Mouse (Mus musculus) adrenal gland, adult 8-10 months (tissue): ENCODE measurements around the gene Golm1. TPM values are rescaled to one million over a fixed set of nuclear protein-coding genes. Genes with fewer than 3 reads are reported as not detected.

Source experiments
- DNase-seq: peaks from one replicate; pipeline ENCODE4 v3.0.0; 2022
- total RNA-seq, 4 experiments: library from RNA; stranded (reverse); gene quantifications; 2 replicates each; pipeline ENCODE4 v1.2.4; 2022

Golm1 gene
- total RNA-seq, 4 experiments from 2014 or later = 7.1 to 10.2 (median 8.1) TPM

- no peak for DNase-seq
These were observed 962 bp upstream of the Golm1 start for GRCm38 (mm10) chr13:59676316-59677229.

DNA sequence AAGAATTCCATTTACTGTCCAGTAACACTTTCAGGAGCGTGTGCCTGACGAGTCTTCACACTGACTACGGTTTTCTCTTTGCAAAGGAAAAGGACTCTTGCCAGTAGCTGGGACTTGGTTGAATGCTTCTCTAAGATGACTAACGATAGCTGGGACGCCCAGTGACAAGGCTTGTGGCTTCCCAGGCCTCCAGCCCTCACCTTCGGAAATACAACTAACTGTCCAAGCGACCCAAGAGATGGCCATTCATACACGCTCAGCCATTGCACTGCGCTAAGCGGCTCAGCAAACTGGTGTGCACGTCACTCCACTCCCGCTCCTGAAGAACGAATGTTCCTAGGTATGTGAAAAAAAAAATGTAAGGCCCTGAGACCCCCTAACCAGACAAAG, 855 bp downstream of the Golm1 start:
- DNase-seq = no peak

GRCm38 (mm10) chr13:59674215-59674614, 1.4 kb downstream of the Golm1 start:
- no peak for DNase-seq

- DNase-seq = no peak
These were observed 2.0 kb downstream of the Golm1 start for GRCm38 (mm10) chr13:59673597-59673996.

GRCm38 (mm10) chr13:59672248-59672647, 3.4 kb downstream of the Golm1 start:
- DNase-seq = no peak

DNA sequence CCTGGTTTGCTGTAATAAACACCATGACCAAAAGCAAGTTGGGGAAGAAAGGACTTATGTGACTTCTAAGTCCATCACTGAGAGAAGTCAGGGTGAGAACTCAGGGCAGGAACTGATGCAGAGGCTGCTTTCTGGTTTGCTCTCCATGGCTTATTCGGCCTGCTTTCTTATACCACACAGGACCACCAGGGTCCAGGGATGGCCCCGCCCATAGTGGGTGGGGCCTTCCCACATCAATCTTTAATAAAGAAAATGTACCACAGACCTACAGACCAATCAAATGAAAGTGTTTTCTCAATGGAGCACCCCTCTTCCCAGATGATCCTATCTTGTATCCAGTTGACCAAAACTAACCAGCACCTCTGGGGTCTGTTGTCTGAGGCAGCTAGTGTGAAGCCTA, 4.1 kb downstream of the Golm1 start:
- no peak for DNase-seq

DNA sequence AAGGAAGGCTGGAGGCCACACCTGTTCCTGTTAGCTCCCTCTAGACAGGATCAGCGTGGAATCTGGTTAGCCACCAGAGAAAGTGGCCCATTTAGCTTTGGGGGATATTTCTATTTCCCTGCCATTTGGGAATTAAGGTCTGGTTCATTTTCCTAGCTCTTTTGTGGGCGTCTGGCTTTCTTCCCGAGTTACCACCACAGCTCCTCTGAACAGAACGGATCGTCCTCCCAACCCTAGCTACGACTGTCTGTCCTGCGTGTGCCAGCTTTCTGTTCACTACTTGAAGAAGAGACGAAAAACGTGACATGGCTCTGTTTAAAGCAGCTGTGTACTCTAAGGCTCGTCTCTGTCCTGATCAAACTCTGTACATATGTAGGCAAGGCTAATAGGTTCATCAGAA, 5.7 kb downstream of the Golm1 start:
- no peak for DNase-seq

- no peak for DNase-seq
These were observed 7.0 kb downstream of the Golm1 start for GRCm38 (mm10) chr13:59668501-59669093.

GRCm38 (mm10) chr13:59667763-59668162, 7.8 kb downstream of the Golm1 start:
- DNase-seq = no peak

GRCm38 (mm10) chr13:59663939-59664712, 11.5 kb downstream of the Golm1 start:
- DNase-seq = no peak

DNA sequence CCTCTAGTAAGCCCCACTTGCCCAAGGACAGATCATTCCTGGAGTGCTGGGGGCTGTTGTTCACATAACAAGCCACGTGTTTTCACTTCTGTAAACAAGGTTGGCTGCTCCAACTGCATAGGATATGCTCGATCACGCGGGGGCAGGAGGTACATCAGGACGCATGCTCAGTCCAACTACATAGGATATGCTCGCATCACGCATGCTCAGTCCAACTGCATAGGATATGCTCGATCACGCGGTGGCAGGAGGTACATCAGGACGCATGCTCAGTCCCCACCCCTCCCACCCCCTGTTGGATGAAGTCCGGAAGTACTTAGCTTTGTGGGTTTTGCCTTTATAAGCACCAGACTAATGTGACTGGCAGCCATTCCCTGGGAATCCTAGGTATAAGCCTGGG, 13.6 kb downstream of the Golm1 start:
- no peak for DNase-seq

GRCm38 (mm10) chr13:59661387-59661786, 14.2 kb downstream of the Golm1 start:
- DNase-seq = no peak

DNA sequence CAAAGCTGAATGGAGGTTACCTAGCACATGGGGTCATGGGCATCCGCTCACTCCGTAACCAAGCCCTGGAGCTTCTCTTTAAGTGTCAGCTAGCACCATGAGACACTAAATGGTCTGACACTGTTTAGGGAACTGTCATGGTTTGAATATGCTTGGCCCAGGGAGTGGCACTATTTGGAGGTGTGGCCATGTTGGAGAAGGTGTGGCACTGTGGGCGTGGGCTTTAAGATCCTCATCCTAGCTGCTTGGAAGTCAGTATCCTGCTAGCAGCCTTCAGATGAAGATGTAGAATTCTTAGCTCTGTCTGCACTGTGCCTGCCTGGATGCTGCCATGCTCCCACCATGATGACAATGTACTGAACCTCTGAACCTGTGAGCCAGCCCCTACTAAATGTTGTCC, 15.2 kb downstream of the Golm1 start:
- DNase-seq = no peak

DNA sequence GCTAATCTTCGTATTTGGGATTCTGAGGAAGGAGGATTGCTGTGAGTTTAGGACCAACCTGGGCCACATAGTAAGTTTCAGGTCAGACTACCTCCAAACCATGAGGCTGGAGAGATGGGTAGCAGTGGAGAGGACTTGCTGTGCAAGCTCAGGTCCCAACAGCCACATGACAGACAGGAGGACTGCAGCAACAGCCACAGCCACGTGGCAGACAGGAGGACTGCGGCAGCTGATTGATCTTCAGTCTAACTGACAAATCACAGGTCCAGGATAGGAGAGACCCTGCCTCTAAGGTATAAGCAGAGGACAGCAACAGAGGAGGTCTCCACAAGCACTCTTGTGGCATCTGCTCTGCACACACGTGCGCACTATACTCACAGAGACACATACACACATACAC, 17.8 kb downstream of the Golm1 start:
- DNase-seq = no peak

GRCm38 (mm10) chr13:59656975-59657388, 18.6 kb downstream of the Golm1 start:
- no peak for DNase-seq

DNA sequence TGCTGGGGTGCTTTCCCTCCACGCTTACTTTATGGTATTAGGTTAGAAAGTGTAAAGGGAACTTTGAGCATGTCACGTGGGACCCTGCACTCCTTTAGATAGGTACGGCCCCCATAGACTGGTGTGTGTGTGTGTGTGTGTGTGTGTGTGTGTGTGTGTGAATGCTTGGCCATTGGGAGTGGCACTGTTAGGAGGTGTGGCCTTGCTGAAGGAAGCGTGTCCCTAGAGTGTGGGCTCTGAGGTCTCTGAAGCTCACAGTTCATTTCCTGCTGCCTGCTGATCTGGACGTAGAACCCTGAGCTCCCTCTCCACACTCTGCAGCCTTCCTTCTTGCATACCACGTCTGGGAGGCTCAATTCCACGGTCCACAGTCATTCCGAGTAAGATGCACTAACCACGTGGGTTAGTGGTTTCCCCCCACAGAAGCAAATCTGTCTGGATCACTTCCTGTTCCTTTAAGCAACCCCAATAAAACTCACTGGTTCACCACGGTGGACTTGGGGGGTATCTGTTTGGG, 19.2 kb downstream of the Golm1 start:
- no peak for DNase-seq

DNA sequence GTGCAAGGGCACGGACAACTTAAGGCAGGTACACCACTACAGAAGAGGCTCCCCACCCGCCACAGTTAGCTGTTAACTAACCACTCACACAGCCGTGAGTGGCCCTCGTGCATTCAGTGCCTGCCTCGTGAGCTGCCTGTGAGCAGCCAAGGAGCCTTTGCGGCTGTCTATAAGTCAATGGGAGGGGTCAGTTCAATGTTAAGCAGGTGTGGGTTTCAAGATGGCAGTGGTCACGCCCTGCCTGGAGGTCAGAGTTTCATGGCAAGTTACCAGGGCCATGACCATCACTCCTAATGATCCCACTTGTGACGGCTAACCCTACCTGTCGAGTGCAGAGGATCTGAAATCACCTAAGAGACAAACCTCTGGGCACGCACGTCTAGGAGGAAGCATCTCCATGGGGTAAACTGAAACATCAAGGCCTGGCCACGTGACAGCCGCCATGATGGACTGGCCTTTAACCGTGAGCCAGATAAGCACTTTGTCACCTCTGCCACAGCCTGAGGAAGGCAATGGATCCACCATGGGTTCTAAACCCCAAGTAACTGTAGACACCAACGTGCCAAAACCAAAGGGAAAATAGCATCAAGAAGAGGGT, 19.8 kb downstream of the Golm1 start:
- DNase-seq = no peak

DNA sequence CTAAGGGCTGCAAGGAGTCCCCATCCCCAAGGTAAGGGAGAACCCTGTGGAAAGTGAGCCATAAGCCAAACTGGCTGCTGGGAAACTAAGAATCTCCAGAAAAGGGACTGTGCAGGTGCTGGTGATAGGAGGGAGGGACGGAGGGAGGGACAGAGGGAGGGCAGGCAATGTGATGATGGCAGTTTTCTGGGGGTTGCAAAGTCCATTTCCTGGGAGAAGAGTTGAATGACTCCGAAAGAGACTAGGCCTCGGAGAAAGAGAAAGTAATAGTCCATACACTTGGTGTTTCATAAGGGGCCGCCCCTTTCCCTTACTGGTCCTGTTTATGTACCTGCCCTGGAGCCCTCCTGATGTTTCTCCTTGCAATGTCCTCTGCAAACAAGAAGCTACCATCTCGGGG, 21.1 kb downstream of the Golm1 start:
- DNase-seq = no peak

DNA sequence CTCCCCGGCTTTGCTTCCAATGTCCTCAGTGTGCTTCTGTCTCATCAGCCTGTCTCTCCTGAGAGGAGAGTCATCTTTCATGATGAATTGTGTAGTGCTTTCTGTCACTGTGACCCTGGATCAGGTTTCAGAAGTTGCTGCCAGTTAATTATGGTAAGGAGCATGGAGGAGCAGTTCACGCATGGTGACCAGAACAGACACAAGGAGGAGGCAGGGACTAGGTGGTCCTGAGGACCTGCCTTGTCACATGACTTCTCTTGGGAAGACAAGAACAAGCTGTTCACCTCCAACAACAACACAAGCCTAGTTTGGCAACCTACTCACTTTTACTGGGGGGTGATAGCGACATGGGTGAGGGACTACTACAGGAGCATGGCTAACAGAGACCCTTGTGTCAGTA, 22.5 kb downstream of the Golm1 start:
- DNase-seq = no peak

GRCm38 (mm10) chr13:59652651-59653050, 23.0 kb downstream of the Golm1 start:
- no peak for DNase-seq

GRCm38 (mm10) chr13:59649781-59650180, 25.8 kb downstream of the Golm1 start:
- no peak for DNase-seq

DNA sequence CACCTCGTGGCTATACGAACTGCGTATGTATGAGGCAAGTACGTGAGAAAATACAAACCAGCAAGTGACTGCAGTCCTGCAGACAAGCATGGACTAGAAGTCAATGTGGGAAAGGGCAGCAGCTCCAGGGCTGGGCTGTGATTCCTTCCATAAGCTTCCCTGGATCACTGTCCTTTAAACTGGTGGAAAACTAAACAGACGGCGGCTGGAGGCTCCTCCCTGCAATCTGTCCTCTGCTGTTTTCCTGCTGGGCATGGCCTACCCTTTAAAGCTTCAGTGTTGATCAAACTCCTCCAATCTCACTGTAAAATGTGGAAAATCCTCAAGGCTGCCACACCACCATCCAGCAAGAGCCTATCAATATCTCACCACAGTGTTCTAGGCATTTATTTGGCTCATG, 27.0 kb downstream of the Golm1 start:
- no peak for DNase-seq

DNA sequence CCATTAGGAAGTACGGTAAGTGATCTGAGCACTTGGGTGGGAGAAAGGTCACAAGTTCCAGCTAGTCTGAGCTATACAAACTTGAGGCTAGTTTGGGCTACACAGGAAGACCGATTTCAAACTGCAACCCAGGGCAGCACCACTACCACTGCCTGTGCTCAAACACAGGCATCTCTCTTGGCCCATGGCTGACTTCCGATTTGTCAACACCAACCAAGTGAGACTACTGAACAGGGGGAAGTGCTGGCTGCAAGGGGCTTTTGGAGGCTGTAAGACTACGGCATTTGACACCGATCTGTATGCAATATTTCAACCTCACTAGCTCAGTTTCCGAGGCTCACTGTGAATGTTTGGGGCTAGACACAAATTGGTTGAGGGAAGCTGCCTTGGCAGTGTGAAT, 28.1 kb downstream of the Golm1 start:
- DNase-seq = no peak
